Mouse (Mus musculus) thymus, adult 2 months (tissue): ENCODE measurements at regions not wholly inside any gene's neighbourhood (a gene's known extent, or its start where the extent isn't known, plus 50 kb on each side); places are given as distances from the start of the nearest gene placed in this dataset.

Experiments
- CTCF ChIP-seq: fragments of 200-500 bp; IDR thresholded peaks from 2 replicates; pipeline ENCODE4 v1.5.1; 2012; ENCODE audit warnings: mild to moderate bottlenecking, control low read depth, low read length, moderate library complexity, borderline replicate concordance; ENCODE audit not compliant: control insufficient read depth, poor library complexity, insufficient read depth; ENCODE audit errors: extremely low read depth
- POLR2A ChIP-seq: fragments of 200-500 bp; IDR thresholded peaks from 2 replicates; pipeline ENCODE4 v1.6.1; 2012; ENCODE audit warnings: mild to moderate bottlenecking, low read length, control low read depth, moderate library complexity; ENCODE audit not compliant: control insufficient read depth, poor library complexity, insufficient read depth; ENCODE audit errors: extremely low read depth

GRCm38 (mm10) chr6:50983511-50984099 lies 329.4 kb upstream of the Npvf start:
- TF ChIP-seq POLR2A: no peak
- no peak for TF ChIP-seq CTCF
